Mouse (Mus musculus): ENCODE measurements at regions not wholly inside any gene's neighbourhood (a gene's known extent, or its start where the extent isn't known, plus 50 kb on each side); places are given as distances from the start of the nearest gene placed in this dataset.

DNA sequence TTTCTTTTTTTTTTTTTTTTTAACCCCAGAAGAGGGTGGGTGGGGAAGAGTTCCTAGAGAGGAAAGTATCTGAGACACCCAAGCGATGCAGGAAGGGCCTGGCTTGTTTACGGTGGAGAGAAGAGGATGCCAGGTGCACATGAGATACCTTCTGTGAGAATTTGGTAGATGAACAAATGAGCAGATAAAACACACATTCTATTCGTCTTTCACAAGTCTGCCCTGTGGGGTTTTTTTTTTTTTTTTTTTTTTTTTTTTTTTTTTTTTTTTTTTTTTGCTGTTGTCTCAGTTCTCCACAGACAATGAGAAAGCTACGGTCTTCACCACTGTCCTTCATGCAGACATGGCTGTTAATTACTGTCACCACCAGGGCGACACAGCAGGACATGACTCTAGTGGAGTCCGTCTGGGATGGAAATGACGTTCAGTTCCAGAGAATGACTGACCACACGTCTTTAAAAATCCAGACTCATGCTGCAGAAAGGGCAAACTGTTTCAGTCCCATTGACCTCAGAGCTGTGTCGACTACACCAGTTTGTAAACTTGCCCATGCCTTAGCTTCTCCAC, 278.3 kb downstream of the Lnpk start:
- WGBS: 16% methylated on average over 9 of the region's 9 CpGs
- Histone ChIP-seq H3K4me3 (peak overlapping the region; percentile 34), H3K27me3 (peaks cover 10% of the 10 kb centered on the region; the same call in 1 of the 2 replicates), H3K4me2 (replicated peaks) (peak overlapping the region; percentile 60), H3K9ac (0 out of 2 replicates have a peak overlapping the region, but pooled peaks have one; percentile 39), H3K4me1 (peaks cover 32% of the 10 kb centered on the region), H3K36me3 (no peaks in the 10 kb centered on the region), H3K27ac (no peak overlapping the region; the same call in 1 of the 2 replicates), H3K9me3 (no peaks in the 10 kb centered on the region)
- ATAC-seq (ENCODE audit: low FRiP score, low read depth): no peak

DNA sequence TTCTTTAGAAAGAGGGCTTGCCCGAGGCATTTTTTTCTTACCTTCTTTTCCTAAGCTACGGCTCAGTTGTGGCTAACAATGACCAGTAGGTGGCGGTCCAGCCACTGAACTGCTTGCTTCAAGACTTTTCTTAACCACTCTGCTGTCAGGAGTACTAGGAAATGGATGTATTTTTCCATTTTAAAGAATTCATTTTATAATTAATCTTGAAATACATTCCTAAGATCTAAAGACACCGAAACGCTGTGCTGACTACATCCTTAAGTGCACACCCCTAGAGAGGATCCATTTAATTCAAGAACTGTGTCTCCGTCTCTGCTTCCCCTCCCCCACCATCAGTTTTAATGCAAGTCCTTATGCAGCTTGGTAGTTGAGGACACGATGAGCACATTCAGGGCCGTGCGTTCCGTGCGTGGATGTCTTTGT, 278.9 kb downstream of the Lnpk start:
- no peaks in the 10 kb centered on the region for H3K9me3 ChIP-seq
- H3K36me3 ChIP-seq: no peaks in the 10 kb centered on the region
- peak overlapping the region; percentile 60 for H3K4me2 ChIP-seq (replicated peaks)
- peaks cover 10% of the 10 kb centered on the region; the same call in 1 of the 2 replicates for H3K27me3 ChIP-seq
- peak; percentile 73; the same call in 1 of the 2 replicates for ATAC-seq (ENCODE audit: low FRiP score, low read depth)
- peak overlapping the region; percentile 34 for H3K4me3 ChIP-seq
- 0 out of 2 replicates have a peak overlapping the region, but pooled peaks have one; percentile 39 for H3K9ac ChIP-seq
- WGBS: under 1% methylated on average over 11 of the region's 11 CpGs
- no peak overlapping the region; the same call in 1 of the 2 replicates for H3K27ac ChIP-seq
- peaks cover 32% of the 10 kb centered on the region for H3K4me1 ChIP-seq

DNA sequence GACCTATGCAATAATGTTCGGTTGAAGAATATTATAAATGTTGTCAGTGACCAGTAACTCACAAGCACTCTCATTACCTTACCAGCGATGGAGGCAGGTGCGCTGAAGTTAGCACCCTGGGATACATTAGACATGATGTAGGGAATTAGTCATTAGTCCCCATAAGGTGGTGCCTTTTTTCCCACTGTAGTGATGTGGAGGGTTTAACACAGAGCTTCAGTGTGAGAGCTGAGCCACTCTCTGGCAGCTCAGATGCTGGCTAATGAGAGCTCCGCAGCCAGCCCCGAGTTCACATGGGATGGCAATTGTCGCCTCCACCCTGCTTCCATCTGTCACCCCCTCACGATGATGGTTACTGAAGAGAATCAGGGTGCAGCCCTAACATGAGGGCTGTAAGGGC, 286.6 kb downstream of the Lnpk start:
- Histone ChIP-seq H3K9me3 (no peaks in the 10 kb centered on the region), H3K4me3 (no peak overlapping the region), H3K36me3 (no peaks in the 10 kb centered on the region), H3K9ac (no peak overlapping the region), H3K27me3 (0 out of 2 replicates have a peak, but pooled peaks cover 3% of the 10 kb centered on the region), H3K4me2 (replicated peaks) (no peak overlapping the region; the same call in 1 of the 2 replicates), H3K4me1 (peaks cover 19% of the 10 kb centered on the region), H3K27ac (no peak overlapping the region; the same call in 1 of the 2 replicates)
- peak; percentile 54 for ATAC-seq (ENCODE audit: low FRiP score, low read depth)
- 68% methylated on average over 7 of the region's 7 CpGs for WGBS

DNA sequence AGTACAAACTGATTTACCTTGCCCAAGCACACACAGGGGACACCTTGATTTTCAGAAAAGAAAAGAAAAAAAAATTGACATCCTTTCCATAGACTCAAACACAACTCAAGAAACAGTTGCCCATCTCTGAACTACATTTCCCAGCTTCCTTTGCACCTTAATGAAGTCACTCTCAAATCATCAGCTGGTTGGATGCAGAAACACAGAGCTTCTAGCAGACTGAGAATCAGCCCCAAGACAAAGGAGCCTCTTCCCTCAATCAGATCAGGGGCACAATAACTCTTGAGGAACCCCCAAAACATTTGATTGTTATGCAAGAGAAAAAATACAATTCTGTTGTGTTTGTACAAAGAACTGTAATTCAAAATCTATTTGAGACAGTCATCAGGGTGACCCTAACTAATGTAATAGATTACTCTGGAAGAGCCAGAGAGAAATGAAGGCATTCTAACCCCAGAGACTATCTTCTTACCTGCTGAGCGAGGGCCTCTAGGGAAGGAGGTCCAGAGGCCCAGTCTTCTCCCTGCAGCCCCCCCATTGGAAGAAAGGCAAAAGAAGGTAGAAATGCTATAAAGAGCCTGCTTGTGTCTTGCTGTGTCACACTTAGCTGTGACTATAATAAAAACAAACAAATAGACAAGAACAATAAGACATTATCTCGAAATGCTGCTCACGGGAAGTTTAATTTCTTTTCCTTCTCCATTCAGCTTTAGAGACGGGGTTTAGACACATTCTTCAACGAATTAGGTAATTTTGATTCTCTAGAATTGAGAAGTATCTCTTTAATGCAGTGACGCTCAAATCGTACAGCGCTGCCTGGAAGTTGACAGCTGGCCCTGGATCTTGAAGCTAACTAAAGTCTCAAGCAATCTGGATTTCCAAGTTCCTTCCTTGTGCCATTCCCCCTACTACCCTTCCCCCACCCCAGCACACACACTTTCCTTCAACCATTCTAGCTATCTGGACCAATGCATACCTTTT, 287.5 kb downstream of the Lnpk start:
- no peak overlapping the region for H3K9ac ChIP-seq
- peak; percentile 32; the same call in 1 of the 2 replicates for ATAC-seq (ENCODE audit: low FRiP score, low read depth)
- WGBS: 76% methylated on average over 8 of the region's 8 CpGs
- peaks cover 18% of the 10 kb centered on the region for H3K4me1 ChIP-seq
- no peak overlapping the region for H3K4me2 ChIP-seq (replicated peaks)
- H3K36me3 ChIP-seq: no peaks in the 10 kb centered on the region
- peak overlapping the region; percentile 44; the same call in 1 of the 2 replicates for H3K27ac ChIP-seq
- no peak overlapping the region for H3K4me3 ChIP-seq
- H3K27me3 ChIP-seq: no peaks in the 10 kb centered on the region
- H3K9me3 ChIP-seq: no peaks in the 10 kb centered on the region

DNA sequence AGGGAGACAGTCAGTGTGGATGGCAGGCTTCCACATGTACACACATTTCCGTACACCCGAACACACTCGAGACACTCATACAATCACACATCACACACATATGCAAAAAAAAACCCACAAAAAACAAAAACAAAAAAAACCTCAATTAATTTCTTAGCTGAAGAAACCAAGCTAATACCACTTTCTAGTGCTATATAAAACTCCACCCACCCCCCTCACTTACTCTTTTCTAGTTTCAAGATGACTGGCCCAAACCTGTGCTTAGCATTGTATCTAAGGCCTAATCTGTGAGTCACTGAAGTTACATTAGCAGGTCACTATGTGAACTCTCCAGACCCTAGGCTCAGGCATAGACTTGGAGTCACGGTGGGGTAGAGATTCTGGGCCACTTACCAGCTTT, 293.6 kb downstream of the Lnpk start:
- Histone ChIP-seq H3K36me3 (no peaks in the 10 kb centered on the region), H3K4me3 (no peak overlapping the region), H3K4me2 (replicated peaks) (no peak overlapping the region), H3K27me3 (no peaks in the 10 kb centered on the region), H3K9ac (no peak overlapping the region), H3K27ac (no peak overlapping the region), H3K4me1 (peaks cover 13% of the 10 kb centered on the region), H3K9me3 (no peaks in the 10 kb centered on the region)
- no peak for ATAC-seq (ENCODE audit: low FRiP score, low read depth)
- 85% methylated on average over 4 of the region's 4 CpGs for WGBS

DNA sequence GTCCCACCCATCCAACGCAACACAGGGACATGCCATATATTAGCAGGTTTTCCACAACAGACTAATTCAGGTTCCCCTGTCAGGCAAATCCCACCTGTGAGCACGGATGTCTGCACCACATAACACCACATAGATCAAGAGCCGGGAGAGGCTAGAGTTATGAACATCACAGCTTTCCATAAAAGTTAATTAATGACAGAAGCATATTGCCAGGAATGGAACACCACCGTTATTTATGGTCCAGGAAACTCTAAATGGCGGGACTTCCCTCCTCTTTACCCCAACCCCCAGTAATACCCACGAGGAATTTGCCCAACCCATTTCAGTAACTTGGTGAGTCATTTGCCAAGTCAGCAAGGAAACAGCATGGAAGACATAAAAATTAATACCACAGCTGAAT, 314.3 kb downstream of the Lnpk start:
- H3K4me3 ChIP-seq: no peak overlapping the region
- H3K4me1 ChIP-seq: peaks cover 34% of the 10 kb centered on the region
- no peaks in the 10 kb centered on the region for H3K36me3 ChIP-seq
- WGBS: 21% methylated on average over 6 of the region's 6 CpGs
- no peak for ATAC-seq (ENCODE audit: low FRiP score, low read depth)
- no peak overlapping the region for H3K27ac ChIP-seq
- no peak overlapping the region for H3K9ac ChIP-seq
- H3K27me3 ChIP-seq: no peaks in the 10 kb centered on the region
- H3K9me3 ChIP-seq: no peaks in the 10 kb centered on the region
- no peak overlapping the region for H3K4me2 ChIP-seq (replicated peaks)

DNA sequence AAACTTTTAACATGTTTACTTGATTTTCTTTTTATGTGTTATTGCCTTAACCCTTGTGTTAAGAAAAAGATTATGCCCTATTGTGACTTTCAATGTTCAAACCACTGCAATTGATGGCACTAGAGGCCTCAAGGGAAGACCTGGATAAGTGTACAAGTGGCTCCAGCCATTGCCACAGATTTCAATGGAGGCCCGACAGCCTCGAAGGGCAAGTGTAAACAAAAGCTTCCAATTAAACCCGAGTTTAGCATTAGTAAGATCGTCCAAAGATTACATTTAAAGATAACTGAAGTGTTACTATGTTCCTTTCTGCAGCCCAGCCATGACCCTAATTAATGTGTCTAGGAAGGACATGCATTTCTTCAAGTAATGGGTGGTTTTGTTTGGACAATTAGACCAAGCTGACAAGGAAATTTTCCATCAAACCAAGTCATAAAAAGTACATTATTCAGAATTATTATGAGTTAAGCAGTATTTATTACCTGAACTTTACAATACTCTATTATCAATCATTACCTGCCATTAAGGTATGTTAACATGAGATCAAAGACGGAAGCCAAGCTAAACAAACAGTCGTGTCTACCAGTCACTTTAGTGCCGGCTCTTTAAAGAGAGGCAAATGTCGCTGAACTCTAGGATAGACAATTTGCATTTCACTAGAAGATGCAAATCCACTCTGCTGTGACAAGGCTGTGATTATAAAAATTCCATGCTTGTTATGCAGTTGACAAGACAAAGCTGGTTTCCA, 322.0 kb downstream of the Lnpk start:
- H3K27me3 ChIP-seq: 0 out of 2 replicates have a peak, but pooled peaks cover 7% of the 10 kb centered on the region
- no peaks in the 10 kb centered on the region for H3K4me1 ChIP-seq
- no peaks in the 10 kb centered on the region for H3K9me3 ChIP-seq
- no peak overlapping the region for H3K4me3 ChIP-seq
- 20% methylated on average over 8 of the region's 8 CpGs for WGBS
- no peak for ATAC-seq (ENCODE audit: low FRiP score, low read depth)
- H3K9ac ChIP-seq: no peak overlapping the region
- H3K36me3 ChIP-seq: no peaks in the 10 kb centered on the region
- H3K27ac ChIP-seq: no peak overlapping the region
- no peak overlapping the region for H3K4me2 ChIP-seq (replicated peaks)

DNA sequence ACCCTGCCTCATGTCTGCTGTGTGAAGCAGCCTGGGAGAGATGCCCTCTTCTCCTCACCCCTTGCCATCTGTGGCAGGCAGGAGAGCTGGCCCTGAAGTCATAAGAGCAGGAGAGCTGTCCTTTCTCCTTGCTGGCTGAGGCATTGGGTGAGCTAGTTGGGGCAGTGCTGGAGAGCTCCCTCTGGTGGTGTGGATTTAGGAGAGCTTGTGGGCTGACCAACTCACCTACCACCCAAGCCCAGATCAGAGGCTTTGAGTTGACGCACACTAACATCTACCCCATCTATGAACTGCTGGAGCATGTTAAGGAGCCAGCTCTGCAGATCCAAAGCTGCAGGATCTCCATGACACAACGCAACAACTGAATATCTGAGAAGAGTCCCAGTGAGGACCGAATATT, 331.7 kb downstream of the Lnpk start:
- peaks cover 22% of the 10 kb centered on the region for H3K4me1 ChIP-seq
- no peak overlapping the region for H3K27ac ChIP-seq
- 95% methylated on average over 3 of the region's 3 CpGs for WGBS
- no peaks in the 10 kb centered on the region for H3K36me3 ChIP-seq
- ATAC-seq (ENCODE audit: low FRiP score, low read depth): no peak
- no peak overlapping the region for H3K4me2 ChIP-seq (replicated peaks)
- H3K9ac ChIP-seq: no peak overlapping the region
- no peak overlapping the region for H3K4me3 ChIP-seq
- H3K9me3 ChIP-seq: no peaks in the 10 kb centered on the region
- no peaks in the 10 kb centered on the region for H3K27me3 ChIP-seq

DNA sequence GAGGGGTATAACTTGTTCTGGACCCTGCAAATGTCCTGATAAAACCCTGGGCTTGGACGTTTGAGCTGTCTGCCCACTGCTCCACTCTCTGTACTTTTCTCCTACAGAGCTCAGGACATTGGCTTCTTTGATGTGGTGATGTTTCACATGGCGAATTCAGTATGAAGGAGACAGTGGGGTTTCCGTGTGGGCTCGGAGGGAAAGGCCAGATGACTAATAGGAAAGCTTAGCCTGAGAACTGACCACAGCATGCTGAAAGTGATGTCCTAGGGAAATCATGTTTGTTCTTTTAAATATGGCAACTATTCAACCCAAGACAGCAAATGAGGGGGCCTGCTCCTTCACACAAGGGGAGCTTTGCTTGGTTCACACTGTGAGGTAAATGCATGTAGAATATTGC, 332.6 kb downstream of the Lnpk start:
- Histone ChIP-seq H3K4me2 (replicated peaks) (no peak overlapping the region), H3K4me3 (no peak overlapping the region), H3K27me3 (no peaks in the 10 kb centered on the region), H3K4me1 (peaks cover 29% of the 10 kb centered on the region), H3K27ac (no peak overlapping the region), H3K9ac (no peak overlapping the region), H3K9me3 (no peaks in the 10 kb centered on the region), H3K36me3 (no peaks in the 10 kb centered on the region)
- no peak for ATAC-seq (ENCODE audit: low FRiP score, low read depth)
- 77% methylated on average over 4 of the region's 4 CpGs for WGBS

DNA sequence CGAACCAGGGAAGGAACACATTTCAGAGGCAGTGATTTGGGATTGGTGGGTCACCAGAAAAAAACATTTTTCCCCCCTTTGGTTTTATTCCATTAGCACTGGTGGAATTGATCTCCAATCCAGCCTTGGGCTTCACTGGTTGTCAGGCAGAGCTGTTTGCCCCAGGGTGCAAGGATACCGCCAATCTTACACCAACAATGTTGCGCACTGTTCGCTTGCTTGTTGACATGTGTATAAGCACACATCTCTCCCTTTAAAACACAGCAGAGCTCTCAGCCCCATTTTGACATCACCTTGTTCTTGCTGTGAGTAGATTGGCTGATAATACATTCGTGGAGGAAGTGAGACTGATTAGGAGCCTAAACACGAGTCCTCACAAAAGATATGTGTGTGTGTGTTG, 333.1 kb upstream of the Atp5g3 start:
- Histone ChIP-seq H3K36me3 (no peaks in the 10 kb centered on the region), H3K27ac (peak overlapping the region; percentile 69; the same call in 1 of the 2 replicates), H3K9me3 (no peaks in the 10 kb centered on the region), H3K4me1 (peaks cover 46% of the 10 kb centered on the region), H3K4me3 (no peak overlapping the region), H3K4me2 (replicated peaks) (peak overlapping the region; percentile 42), H3K9ac (no peak overlapping the region), H3K27me3 (no peaks in the 10 kb centered on the region)
- WGBS: 71% methylated on average over 6 of the region's 6 CpGs
- no peak for ATAC-seq (ENCODE audit: low FRiP score, low read depth)

DNA sequence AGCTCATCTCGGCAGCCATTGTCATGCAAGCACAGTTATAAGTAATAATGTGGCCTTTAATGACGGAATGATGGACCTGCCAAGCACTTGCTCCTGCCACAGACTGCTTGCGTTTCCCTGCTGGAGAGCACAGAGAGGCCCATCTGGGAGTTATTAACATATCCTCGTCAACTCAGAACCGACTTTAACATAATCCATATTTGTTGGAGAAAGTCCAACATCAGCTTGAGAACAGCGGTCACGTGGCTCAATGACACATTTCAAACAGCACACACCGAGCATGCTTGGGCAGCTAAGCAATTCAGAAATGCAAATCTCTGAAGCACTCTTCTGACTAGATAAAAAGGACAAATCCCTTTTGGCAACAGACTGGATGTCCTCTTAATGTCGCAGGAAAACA, 332.7 kb upstream of the Atp5g3 start:
- Histone ChIP-seq H3K9ac (no peak overlapping the region), H3K9me3 (no peaks in the 10 kb centered on the region), H3K36me3 (no peaks in the 10 kb centered on the region), H3K27me3 (no peaks in the 10 kb centered on the region), H3K4me1 (peaks cover 47% of the 10 kb centered on the region), H3K4me2 (replicated peaks) (peak overlapping the region; percentile 42), H3K4me3 (no peak overlapping the region), H3K27ac (peak overlapping the region; percentile 72; the same call in 1 of the 2 replicates)
- WGBS: 19% methylated on average over 9 of the region's 9 CpGs
- ATAC-seq (ENCODE audit: low FRiP score, low read depth): peak; percentile 81
